In genomic region chr12:112145211-112145874, GRCm38 (mm10) we compare ENCODE assay signal across 8 mouse cellular contexts. TPM values are rescaled to one million over a fixed set of nuclear protein-coding genes. Genes with fewer than 3 reads are reported as not detected.
DNase-seq lines count a peak whose midpoint lies in the region; ATAC-seq and TF ChIP-seq lines count a peak whose summit lies in the region.

No protein-coding gene starts in this region.

- peaks cover 14% of the 10 kb centered on the region for H3K27me3 ChIP-seq in thymus, adult 2 months (ENCODE audit: control insufficient read depth, insufficient read depth, low read length)

- DNase-seq in MEL-GATA-1-ER (ENCODE audit: extremely low read depth, low read depth): peak; percentile 43
- DNase-seq in cerebellum, adult 18-20 months: peak; percentile 71 to 84
- peak; percentile 84 for DNase-seq in forelimb bud, embryonic 11.5 days (ENCODE audit: low read depth, low spot score)
- peak; percentile 72 to 82 for DNase-seq in layer of hippocampus, adult 8-10 months (ENCODE audit: low spot score in 2 of 2)
- peak; percentile 84 for DNase-seq in lung, adult 2 months
- peak; percentile 62 for DNase-seq in ovary, adult 18-20 months (ENCODE audit: low spot score)
- DNase-seq in thymus, adult 2 months: peak; percentile 66

- peaks cover 9% of the 10 kb centered on the region for H3K4me1 ChIP-seq in lung, adult 2 months (ENCODE audit: control insufficient read depth, insufficient read depth, low read length)
- H3K4me1 ChIP-seq in thymus, adult 2 months (replicated peaks; ENCODE audit: control insufficient read depth, insufficient read depth, low read length): no peaks in the 10 kb centered on the region; the same call in 1 of the 2 replicates

- ATAC-seq in hematopoietic stem cell, adult 5-6 weeks (replicated peaks in 1 of 2; ENCODE audit: insufficient read depth in 1 of 2, low FRiP score in 2 of 2, low TSS enrichment in 1 of 2, low read depth in 1 of 2, poor library complexity in 2 of 2, severe bottlenecking in 2 of 2): peak; percentile 63 to 65

- no peak for TF ChIP-seq POLR2A in lung, adult 2 months (IDR thresholded peaks at IDR 0.05; ENCODE audit: borderline replicate concordance, extremely low read depth, low read depth, low read length)
- TF ChIP-seq POLR2A in thymus, adult 2 months (IDR thresholded peaks at IDR 0.05; ENCODE audit: control insufficient read depth, extremely low read depth, insufficient read depth, low read length, poor library complexity): no peak

- WGBS in lung, adult 2 months: under 1% methylated on average over 37 of the region's 37 CpGs
- 2% methylated on average over 37 of the region's 37 CpGs for WGBS in thymus, adult 2 months

- H3K27ac ChIP-seq in thymus, adult 2 months (ENCODE audit: control insufficient read depth, insufficient read depth, low read length): no peak overlapping the region

- TF ChIP-seq CTCF in lung, adult 2 months (IDR thresholded peaks at IDR 0.05; ENCODE audit: insufficient read depth, low read length): peak; percentile 73
- peak; percentile 93 for TF ChIP-seq CTCF in thymus, adult 2 months (IDR thresholded peaks at IDR 0.05; ENCODE audit: borderline replicate concordance, control insufficient read depth, extremely low read depth, insufficient read depth, low read length, poor library complexity)

- H3K36me3 ChIP-seq in thymus, adult 2 months (ENCODE audit: control insufficient read depth, insufficient read depth, low read length): no peaks in the 10 kb centered on the region

- peak overlapping the region; percentile 58 for H3K4me3 ChIP-seq in lung, adult 2 months (replicated peaks; ENCODE audit: extremely low read depth, low read depth, low read length)
- 0 out of 2 replicates have a peak overlapping the region, but pooled peaks have one; percentile 0 for H3K4me3 ChIP-seq in thymus, adult 2 months (ENCODE audit: control insufficient read depth, insufficient read depth, low read length)

RNA-seq across cellular contexts. Expression of gene Kif26a, which starts 0.7 kb away (rescaled TPM):
- not detected in 2 replicates for total RNA-seq in hematopoietic stem cell, adult 5-6 weeks (2017)
- 1 to 10 TPM; 4.4 to 5.6 (median 5.1) TPM for total RNA-seq in layer of hippocampus, adult 8-10 months (2022)
- polyA plus RNA-seq in lung, adult 2 months (2012; rRNA removed): 28.8 and 32.4 TPM in 2 replicates
- 6.3 and 6.6 TPM in 2 replicates for polyA plus RNA-seq in thymus, adult 2 months (2012; rRNA removed)

RNA-seq across cellular contexts. Expression of gene Aspg, which starts 38.9 kb away (rescaled TPM):
- total RNA-seq in hematopoietic stem cell, adult 5-6 weeks (2017): not detected in 2 replicates
- total RNA-seq in layer of hippocampus, adult 8-10 months (2022): 10 to 100 TPM in 2 of 4 experiments, 1 to 10 TPM in 2; 2.4 to 18.5 (median 8.9) TPM
- 7.5 and 16.8 TPM in 2 replicates for polyA plus RNA-seq in lung, adult 2 months (2012; rRNA removed)
- polyA plus RNA-seq in thymus, adult 2 months (2012; rRNA removed): 9.1 and 14.7 TPM in 2 replicates
